Mouse (Mus musculus) left cerebral cortex, adult 2 months (tissue): ENCODE results near the gene Fbxl7. TPM values are rescaled to one million over a fixed set of nuclear protein-coding genes. Genes with fewer than 3 reads are reported as not detected.

ENCODE experiments used
- DNase-seq, 2 experiments: peaks; one replicate each; pipeline ENCODE4 v3.0.0; 2021 to 2022; ENCODE audit warnings: low spot score in 2 of 2, mixed read lengths in 1 of 2; ENCODE audit errors: extremely low spot score in 1 of 2
- H3K27ac ChIP-seq: fragments of 200-600 bp; 2 replicates; pipeline ENCODE4 v1.8.1; 2022
- H3K4me3 ChIP-seq: fragments of 200-600 bp; 2 replicates; pipeline ENCODE4 v1.8.1; 2022
- CTCF ChIP-seq: fragments of 200-600 bp; IDR thresholded peaks from 2 replicates; pipeline ENCODE4 v1.8.1; 2022; ENCODE audit warnings: antibody characterized with exemption, mild to moderate bottlenecking, moderate library complexity
- intact Hi-C: fragments of 180-260 bp; cut with DNase I; formaldehyde crosslinking; loops from one replicate; pipeline ENCODE4 v1.15.1; 2025
- total RNA-seq, 2 experiments: library from RNA; stranded (reverse); gene quantifications; 2 replicates each; pipeline ENCODE4 v1.2.3; 2021

Fbxl7 gene
- total RNA-seq, 2 experiments from 2014 or later, result 1.9 to 2.3 TPM

DNA sequence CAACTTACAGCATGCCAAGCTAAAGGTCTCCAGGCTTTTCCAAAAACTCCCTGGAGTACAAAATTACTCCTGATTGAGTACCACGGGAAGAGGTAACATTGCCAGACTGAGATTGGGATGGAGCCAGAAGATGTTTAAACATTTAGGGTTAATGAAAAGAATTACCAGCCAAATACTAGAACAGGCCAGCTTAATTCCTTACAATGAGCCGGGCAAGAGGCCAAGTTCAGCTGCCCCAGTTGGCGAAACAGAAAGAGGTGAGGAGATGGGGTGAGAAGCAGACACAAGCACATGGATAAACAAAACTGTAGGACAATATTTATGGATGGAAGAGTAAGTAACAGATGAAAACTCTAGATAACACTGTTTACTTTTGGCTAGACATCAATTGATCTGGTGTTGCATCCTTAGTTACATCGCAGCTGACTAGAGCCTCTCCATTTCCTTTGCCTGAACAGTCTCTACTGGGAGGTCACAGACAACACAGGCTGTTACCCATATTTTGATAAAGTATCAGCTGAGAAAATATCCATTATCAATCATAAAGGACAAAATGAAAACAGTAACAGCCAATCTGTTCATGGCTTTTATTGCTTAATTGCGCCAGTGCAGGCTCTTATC is 222.0 kb downstream of the Fbxl7 start:
- TF ChIP-seq CTCF, result no peak
- H3K4me3 ChIP-seq, result no peak overlapping the region
- no peak overlapping the region for H3K27ac ChIP-seq
- no peak for DNase-seq
- intact Hi-C loops, result no loop called here

DNA sequence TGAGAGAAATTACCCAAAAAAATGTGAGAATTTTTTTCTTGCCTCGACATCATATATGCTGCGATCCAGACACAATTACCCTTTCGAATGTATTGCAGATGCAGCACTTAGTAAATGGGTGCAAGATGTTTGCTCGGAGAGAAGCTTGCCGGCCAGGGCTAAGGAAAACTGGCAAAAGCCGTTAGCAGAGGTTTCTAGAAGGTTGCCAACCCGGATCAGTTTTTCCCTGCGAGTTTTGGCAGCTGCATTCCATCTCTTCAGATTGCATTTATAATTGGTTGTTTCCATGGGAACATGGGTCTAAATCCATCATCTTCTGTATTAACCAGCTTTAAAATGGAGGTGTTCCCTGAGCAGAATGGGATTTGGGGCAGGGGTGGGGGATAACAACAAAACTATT is 240.4 kb downstream of the Fbxl7 start:
- DNase-seq, result peak in 1 of 2 experiments; percentile 9
- Histone ChIP-seq H3K27ac (no peak overlapping the region), H3K4me3 (peak overlapping the region; percentile 11; the same call in 1 of the 2 replicates)
- intact Hi-C loops, result no loop called here
- no peak for TF ChIP-seq CTCF

DNA sequence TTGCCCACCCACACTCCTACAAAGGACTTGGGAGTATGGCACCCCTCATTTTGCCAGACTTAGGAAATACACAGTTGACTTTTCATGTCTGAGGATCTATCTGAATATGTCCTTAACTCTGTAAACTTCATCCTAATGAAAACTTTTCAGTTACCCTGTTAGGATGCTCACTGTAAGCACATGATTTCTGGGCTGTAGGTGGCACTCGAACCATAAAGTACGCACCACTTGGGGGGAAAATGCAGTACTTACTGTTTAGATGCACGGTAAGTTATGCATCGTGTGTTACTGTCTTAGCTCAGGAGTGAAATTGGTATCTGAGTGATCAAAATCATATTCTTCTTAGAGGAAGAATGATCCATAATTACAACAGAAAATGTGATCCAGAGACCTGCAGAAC is 252.8 kb downstream of the Fbxl7 start:
- DNase-seq, result no peak
- Histone ChIP-seq H3K27ac (no peak overlapping the region), H3K4me3 (no peak overlapping the region)
- intact Hi-C loops, result loop anchor here (1.0 to 5.0 kb wide), 2 partner anchors 547 to 590 kb away; no protein-coding TSS in a partner anchor
- peak; percentile 40 for TF ChIP-seq CTCF

DNA sequence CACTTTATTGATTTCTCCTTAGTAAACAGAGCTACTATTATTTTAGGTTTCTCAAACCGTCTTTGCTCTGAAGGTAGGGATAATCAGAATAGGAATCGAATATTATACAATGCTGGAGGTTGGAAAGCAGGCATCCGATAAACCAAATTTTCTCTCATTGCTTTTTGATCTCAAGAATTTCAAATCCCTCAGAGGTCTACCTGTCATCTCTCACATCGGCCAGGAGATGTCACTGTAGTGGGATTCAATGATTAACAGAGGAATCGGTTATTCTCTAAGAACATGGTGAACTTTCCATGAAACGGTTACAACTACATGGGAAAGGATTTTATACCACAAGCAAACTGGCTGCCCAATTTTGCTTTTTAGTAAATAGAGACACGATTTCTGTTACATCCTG is 255.7 kb downstream of the Fbxl7 start:
- intact Hi-C loops, result loop anchor here (5.0 kb wide), 1 partner anchor 593 kb away; no protein-coding TSS in a partner anchor
- Histone ChIP-seq H3K4me3 (no peak overlapping the region), H3K27ac (no peak overlapping the region)
- peak; percentile 69 for TF ChIP-seq CTCF
- DNase-seq, result no peak

DNA sequence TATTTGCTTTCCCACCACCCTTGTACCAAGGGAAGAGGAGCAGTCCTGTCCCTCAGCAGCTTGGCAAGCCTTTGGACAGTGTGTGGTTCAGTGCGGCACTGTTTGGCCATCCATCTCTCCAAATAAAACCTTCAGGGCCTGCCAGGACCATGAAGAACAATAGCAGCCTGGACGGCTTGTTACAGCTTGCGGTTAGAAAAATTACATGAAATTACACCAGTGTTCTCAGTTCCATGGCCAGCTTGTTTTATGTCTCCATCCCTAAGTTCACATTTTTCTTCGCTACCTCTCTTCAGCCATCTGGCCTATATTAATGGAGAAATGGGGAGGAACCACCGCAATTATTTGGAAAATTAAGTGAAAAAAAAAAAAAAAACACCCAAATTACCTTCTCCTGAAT is 259.8 kb downstream of the Fbxl7 start:
- Histone ChIP-seq H3K27ac (no peak overlapping the region), H3K4me3 (no peak overlapping the region)
- intact Hi-C loops, result no loop called here
- no peak for TF ChIP-seq CTCF
- DNase-seq, result no peak

GRCm38 (mm10) chr15:26628181-26628580 is 267.2 kb downstream of the Fbxl7 start:
- Histone ChIP-seq H3K4me3 (no peak overlapping the region), H3K27ac (no peak overlapping the region)
- intact Hi-C loops, result no loop called here
- DNase-seq, result no peak
- no peak for TF ChIP-seq CTCF

GRCm38 (mm10) chr15:26623242-26623641 is 272.1 kb downstream of the Fbxl7 start:
- Histone ChIP-seq H3K4me3 (no peak overlapping the region), H3K27ac (no peak overlapping the region)
- no peak for TF ChIP-seq CTCF
- no peak for DNase-seq
- intact Hi-C loops, result no loop called here

GRCm38 (mm10) chr15:26620279-26620678 is 275.1 kb downstream of the Fbxl7 start:
- intact Hi-C loops, result loop anchor here (2.0 kb wide), 2 partner anchors 569 to 615 kb away; no protein-coding TSS in a partner anchor
- no peak overlapping the region for H3K27ac ChIP-seq
- peak; percentile 25 to 31 for DNase-seq
- H3K4me3 ChIP-seq, result no peak overlapping the region
- peak; percentile 68 for TF ChIP-seq CTCF

DNA sequence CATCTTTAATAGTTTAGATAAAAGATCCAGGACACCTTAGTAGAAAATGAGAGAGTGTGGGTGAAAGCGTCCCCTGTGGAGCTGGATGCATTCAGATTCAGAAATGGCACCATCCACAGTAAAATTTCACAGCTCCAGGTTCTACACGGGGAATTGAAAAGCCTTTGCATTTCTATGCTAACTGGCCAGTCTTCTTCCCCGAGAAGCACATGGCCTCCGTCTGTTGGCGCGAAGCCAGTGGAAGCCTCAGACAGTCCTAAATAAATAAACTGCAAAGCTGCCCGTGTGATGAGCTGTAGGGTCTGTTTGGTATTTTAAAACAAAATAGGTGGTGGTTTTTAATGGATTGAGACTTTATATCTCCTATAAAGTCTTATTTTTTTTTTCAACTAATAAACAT is 276.2 kb downstream of the Fbxl7 start:
- TF ChIP-seq CTCF, result no peak
- intact Hi-C loops, result no loop called here
- Histone ChIP-seq H3K27ac (no peak overlapping the region), H3K4me3 (no peak overlapping the region)
- DNase-seq, result no peak

- DNase-seq, result no peak
- no peak for TF ChIP-seq CTCF
- H3K4me3 ChIP-seq, result no peak overlapping the region
- intact Hi-C loops, result no loop called here
- no peak overlapping the region for H3K27ac ChIP-seq
These were observed 299.1 kb downstream of the Fbxl7 start for GRCm38 (mm10) chr15:26596239-26596638.

DNA sequence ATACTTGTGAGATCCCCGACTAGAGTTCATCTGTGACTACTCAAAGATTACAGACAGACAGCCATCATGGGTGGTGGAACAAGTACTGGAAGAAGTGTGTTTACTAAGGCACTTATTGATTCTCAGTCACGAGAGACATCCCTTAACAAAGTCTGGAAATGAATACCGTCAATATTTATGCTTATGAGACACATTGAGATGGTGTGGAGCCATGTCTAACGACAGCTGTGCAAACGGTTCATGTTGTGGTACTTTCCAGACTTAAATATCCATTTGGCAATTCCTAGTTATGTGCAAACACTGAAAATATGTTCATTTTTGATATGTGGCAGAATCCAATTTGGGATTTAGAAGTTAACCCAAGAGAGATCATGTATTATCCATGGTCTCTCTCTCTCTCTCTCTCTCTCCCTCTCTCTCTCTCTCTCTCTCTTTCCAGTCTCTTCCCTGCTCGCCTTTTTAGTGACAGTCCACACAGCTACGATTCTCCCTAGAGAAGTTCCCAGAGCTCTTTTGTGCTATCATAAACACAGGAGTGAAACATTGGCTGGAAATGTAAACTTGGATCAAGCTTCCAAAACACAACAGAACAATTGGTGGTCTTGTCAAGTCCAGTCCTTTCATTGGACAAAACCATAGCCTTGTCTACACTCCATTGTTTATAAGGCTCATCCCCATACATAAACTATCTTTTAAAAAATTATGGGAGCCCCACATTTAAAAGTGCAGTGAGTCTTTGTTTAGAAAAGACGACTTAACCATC is 315.3 kb downstream of the Fbxl7 start:
- intact Hi-C loops, result no loop called here
- DNase-seq, result no peak
- Histone ChIP-seq H3K4me3 (no peak overlapping the region), H3K27ac (no peak overlapping the region)
- no peak for TF ChIP-seq CTCF

DNA sequence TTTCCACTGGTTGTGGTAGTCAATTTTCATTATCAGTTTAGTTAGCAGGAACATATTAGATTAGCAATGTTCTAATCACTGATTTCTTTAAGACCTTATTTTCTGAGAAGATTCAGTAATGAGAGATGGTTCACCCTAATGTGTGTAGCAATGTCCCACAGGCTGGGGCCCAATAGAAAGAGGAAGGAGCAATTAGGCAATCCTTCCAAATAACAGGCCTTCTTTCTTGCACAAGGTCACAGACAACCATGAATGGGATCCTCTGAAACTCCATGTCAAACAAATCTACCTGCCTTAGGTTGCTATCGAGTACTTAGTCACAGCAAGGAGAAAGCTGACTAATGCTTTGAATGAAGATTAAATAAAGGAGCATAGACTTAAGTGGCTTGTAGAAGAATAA is 316.9 kb downstream of the Fbxl7 start:
- TF ChIP-seq CTCF, result no peak
- Histone ChIP-seq H3K27ac (no peak overlapping the region), H3K4me3 (no peak overlapping the region)
- intact Hi-C loops, result no loop called here
- DNase-seq, result no peak
